Mouse (Mus musculus) layer of hippocampus, postnatal 10 days (tissue): Measurements from ENCODE around the gene Igf2r. TPM values are rescaled to one million over a fixed set of nuclear protein-coding genes. Genes with fewer than 3 reads are reported as not detected.
A peak's percentile ranks its signal among the peaks of the same experiment; 100 is the strongest.

Experiments
- DNase-seq, 2 experiments: peaks; one replicate each; pipeline ENCODE4 v3.0.0; 2021; ENCODE audit warnings: low spot score in 2 of 2
- total RNA-seq, 2 experiments: library from RNA; stranded (reverse); gene quantifications; 2 replicates each; pipeline ENCODE4 v1.2.3; 2021

Gene Igf2r
- total RNA-seq, 2 experiments from 2014 or later, result 25.5 to 27.7 TPM

GRCm38 (mm10) chr17:12751218-12751617 lies 18.2 kb downstream of the Igf2r start:
- DNase-seq, result no peak

- DNase-seq, result no peak
Measured at GRCm38 (mm10) chr17:12750591-12751170, 18.8 kb downstream of the Igf2r start.

- no peak for DNase-seq
Measured at GRCm38 (mm10) chr17:12749421-12750367, 19.8 kb downstream of the Igf2r start.

- DNase-seq, result no peak
Measured at GRCm38 (mm10) chr17:12745761-12746160, 23.7 kb downstream of the Igf2r start.

GRCm38 (mm10) chr17:12744071-12744470 lies 25.4 kb downstream of the Igf2r start:
- DNase-seq, result no peak

- no peak for DNase-seq
Measured at GRCm38 (mm10) chr17:12742151-12742908, 27.1 kb downstream of the Igf2r start.

- DNase-seq, result peak; percentile 32 to 53
Measured at GRCm38 (mm10) chr17:12741218-12741968, 28.1 kb downstream of the Igf2r start.

GRCm38 (mm10) chr17:12740317-12740716 lies 29.1 kb downstream of the Igf2r start:
- DNase-seq, result no peak

- no peak for DNase-seq
Measured at GRCm38 (mm10) chr17:12739516-12739915, 29.9 kb downstream of the Igf2r start.

- DNase-seq, result no peak
Measured at GRCm38 (mm10) chr17:12737934-12738333, 31.5 kb downstream of the Igf2r start.

GRCm38 (mm10) chr17:12734205-12734857 lies 35.1 kb downstream of the Igf2r start:
- DNase-seq, result no peak

- no peak for DNase-seq
Measured at GRCm38 (mm10) chr17:12733128-12733527, 36.3 kb downstream of the Igf2r start.

- no peak for DNase-seq
Measured at GRCm38 (mm10) chr17:12728536-12728935, 40.9 kb downstream of the Igf2r start.

GRCm38 (mm10) chr17:12727748-12728147 lies 41.7 kb downstream of the Igf2r start:
- no peak for DNase-seq

GRCm38 (mm10) chr17:12725871-12726270 lies 43.6 kb downstream of the Igf2r start:
- DNase-seq, result no peak

GRCm38 (mm10) chr17:12724767-12725744 lies 44.4 kb downstream of the Igf2r start:
- no peak for DNase-seq

GRCm38 (mm10) chr17:12723986-12724766 lies 45.3 kb downstream of the Igf2r start:
- no peak for DNase-seq

- no peak for DNase-seq
Measured at GRCm38 (mm10) chr17:12722622-12723021, 46.8 kb downstream of the Igf2r start.
